In genomic region chr11:108424889-108425591, GRCm38 (mm10) we compare ENCODE assay signal across 8 mouse cellular contexts. TPM values are rescaled to one million over a fixed set of nuclear protein-coding genes. Genes with fewer than 3 reads are reported as not detected.
DNase-seq lines count a peak whose midpoint lies in the region; ATAC-seq and TF ChIP-seq lines count a peak whose summit lies in the region.

Cep112 (plus strand) TSS chr11:108425192.

- peak; percentile 96 for ATAC-seq in forebrain, embryonic 12.5 days (ENCODE audit: low FRiP score)
- peak; percentile 98 for ATAC-seq in heart, postnatal 0 days (ENCODE audit: insufficient read depth, low read depth)
- ATAC-seq in liver, embryonic 16.5 days (ENCODE audit: low read depth), result peak; percentile 93
- ATAC-seq in neural tube, embryonic 13.5 days (ENCODE audit: low read depth), result peak; percentile 97

- H3K4me3 ChIP-seq in E14TG2a.4 (replicated peaks; ENCODE audit: low read length), result peak within 1 kb of the TSS; percentile 87
- peak within 1 kb of the TSS; percentile 65 for H3K4me3 ChIP-seq in forebrain, embryonic 12.5 days (replicated peaks)
- peak within 1 kb of the TSS; percentile 79 for H3K4me3 ChIP-seq in heart, postnatal 0 days (ENCODE audit: low read depth, low read length)
- peak within 1 kb of the TSS; percentile 63 for H3K4me3 ChIP-seq in liver, embryonic 16.5 days (ENCODE audit: low read depth, low read length)
- peak within 1 kb of the TSS; percentile 69 for H3K4me3 ChIP-seq in neural tube, embryonic 13.5 days
- H3K4me3 ChIP-seq in testis, adult 2 months (ENCODE audit: control insufficient read depth, low read depth, low read length), result peak within 1 kb of the TSS; percentile 89

- H3K27ac ChIP-seq in forebrain, embryonic 12.5 days, result peak within 1 kb of the TSS; percentile 75
- peak within 1 kb of the TSS; percentile 46 for H3K27ac ChIP-seq in heart, postnatal 0 days (ENCODE audit: low read depth)
- no peak within 1 kb of the TSS for H3K27ac ChIP-seq in liver, embryonic 16.5 days (ENCODE audit: low read length)
- peak within 1 kb of the TSS; percentile 68 for H3K27ac ChIP-seq in neural tube, embryonic 13.5 days (replicated peaks)
- H3K27ac ChIP-seq in testis, adult 2 months (ENCODE audit: control insufficient read depth, insufficient read depth, low read depth, low read length), result peak within 1 kb of the TSS; percentile 77

- peak within 1 kb of the TSS; percentile 76 for H3K9ac ChIP-seq in forebrain, embryonic 12.5 days
- peak within 1 kb of the TSS; percentile 79 for H3K9ac ChIP-seq in heart, postnatal 0 days (replicated peaks; ENCODE audit: low read depth, low read length)
- H3K9ac ChIP-seq in liver, embryonic 16.5 days (ENCODE audit: low read depth, low read length), result peak within 1 kb of the TSS; percentile 59
- H3K9ac ChIP-seq in neural tube, embryonic 13.5 days, result peak within 1 kb of the TSS; percentile 74

- H3K27me3 ChIP-seq in E14TG2a.4 (ENCODE audit: insufficient read depth, low read length), result peaks cover 8% of the 10 kb centered on the region; the same call in 1 of the 2 replicates
- H3K27me3 ChIP-seq in forebrain, embryonic 12.5 days, result 0 out of 2 replicates have a peak, but pooled peaks cover 5% of the 10 kb centered on the region
- H3K27me3 ChIP-seq in heart, postnatal 0 days (ENCODE audit: control insufficient read depth, insufficient read depth, low read length), result no peaks in the 10 kb centered on the region
- peaks cover 16% of the 10 kb centered on the region for H3K27me3 ChIP-seq in liver, embryonic 16.5 days (ENCODE audit: control insufficient read depth, insufficient read depth, low read depth, low read length)
- H3K27me3 ChIP-seq in neural tube, embryonic 13.5 days, result peaks cover 10% of the 10 kb centered on the region
- H3K27me3 ChIP-seq in testis, adult 2 months (ENCODE audit: control insufficient read depth, insufficient read depth, low read length), result no peaks in the 10 kb centered on the region

- no peaks in the 10 kb centered on the region for H3K36me3 ChIP-seq in E14TG2a.4 (ENCODE audit: insufficient read depth, low read length)
- H3K36me3 ChIP-seq in forebrain, embryonic 12.5 days (replicated peaks), result no peaks in the 10 kb centered on the region
- H3K36me3 ChIP-seq in heart, postnatal 0 days (replicated peaks; ENCODE audit: control insufficient read depth, insufficient read depth, low read length), result no peaks in the 10 kb centered on the region
- H3K36me3 ChIP-seq in liver, embryonic 16.5 days (ENCODE audit: control insufficient read depth, insufficient read depth), result no peaks in the 10 kb centered on the region
- no peaks in the 10 kb centered on the region for H3K36me3 ChIP-seq in neural tube, embryonic 13.5 days
- H3K36me3 ChIP-seq in testis, adult 2 months (ENCODE audit: control insufficient read depth, insufficient read depth, low read length), result no peaks in the 10 kb centered on the region

- no peaks in the 10 kb centered on the region for H3K9me3 ChIP-seq in E14TG2a.4 (ENCODE audit: low read length)
- H3K9me3 ChIP-seq in forebrain, embryonic 12.5 days, result no peaks in the 10 kb centered on the region
- no peaks in the 10 kb centered on the region for H3K9me3 ChIP-seq in heart, postnatal 0 days (replicated peaks; ENCODE audit: control insufficient read depth, low read length)
- no peaks in the 10 kb centered on the region for H3K9me3 ChIP-seq in liver, embryonic 16.5 days (replicated peaks; ENCODE audit: control insufficient read depth, low read length)
- H3K9me3 ChIP-seq in neural tube, embryonic 13.5 days, result no peaks in the 10 kb centered on the region

- DNase-seq in c-Kit-positive CD71-positive TER-119-positive erythroid progenitor cells, embryonic 14.5 days (ENCODE audit: low spot score), result peak; percentile 82
- peak; percentile 99 for DNase-seq in heart, postnatal 0 days (ENCODE audit: low spot score)
- DNase-seq in kidney, postnatal 4 days, result peak; percentile 98 to 99

- no peak for TF ChIP-seq CTCF in E14TG2a.4 (conservative IDR thresholded peaks at IDR 0.05; ENCODE audit: low read length)
- TF ChIP-seq CTCF in heart, postnatal 0 days (IDR thresholded peaks at IDR 0.05; ENCODE audit: low read depth), result no peak
- TF ChIP-seq CTCF in testis, adult 2 months (IDR thresholded peaks at IDR 0.05; ENCODE audit: control insufficient read depth, insufficient read depth, insufficient replicate concordance, low read depth, low read length), result no peak

- H3K4me2 ChIP-seq in forebrain, embryonic 12.5 days, result peak within 1 kb of the TSS; percentile 64
- peak within 1 kb of the TSS; percentile 90 for H3K4me2 ChIP-seq in heart, postnatal 0 days (ENCODE audit: low read depth, low read length)
- H3K4me2 ChIP-seq in liver, embryonic 16.5 days (ENCODE audit: low read depth, low read length), result peak within 1 kb of the TSS; percentile 65
- H3K4me2 ChIP-seq in neural tube, embryonic 13.5 days, result peak within 1 kb of the TSS; percentile 81

- TF ChIP-seq EP300 in heart, postnatal 0 days (IDR thresholded peaks at IDR 0.05; ENCODE audit: low read depth), result no peak

- H3K4me1 ChIP-seq in E14TG2a.4 (replicated peaks; ENCODE audit: low read depth, low read length), result peaks cover 49% of the 10 kb centered on the region
- H3K4me1 ChIP-seq in forebrain, embryonic 12.5 days, result peaks cover 30% of the 10 kb centered on the region
- no peaks in the 10 kb centered on the region for H3K4me1 ChIP-seq in heart, postnatal 0 days (ENCODE audit: control insufficient read depth, insufficient read depth)
- H3K4me1 ChIP-seq in liver, embryonic 16.5 days (ENCODE audit: control insufficient read depth, low read depth, low read length), result peaks cover 3% of the 10 kb centered on the region; the same call in 1 of the 2 replicates
- peaks cover 20% of the 10 kb centered on the region for H3K4me1 ChIP-seq in neural tube, embryonic 13.5 days (replicated peaks)
- H3K4me1 ChIP-seq in testis, adult 2 months (ENCODE audit: control insufficient read depth, insufficient read depth, low read length), result peaks cover 5% of the 10 kb centered on the region

- peak; percentile 81 for TF ChIP-seq POLR2A in testis, adult 2 months (IDR thresholded peaks at IDR 0.05; ENCODE audit: control insufficient read depth, low read depth, low read length)

- under 1% methylated on average over 61 of the region's 61 CpGs for WGBS in forebrain, embryonic 12.5 days
- WGBS in heart, postnatal 0 days, result under 1% methylated on average over 61 of the region's 61 CpGs
- WGBS in liver, embryonic 16.5 days (ENCODE audit: insufficient replicate concordance), result under 1% methylated on average over 60 of the region's 61 CpGs
- under 1% methylated on average over 61 of the region's 61 CpGs for WGBS in neural tube, embryonic 13.5 days

RNA-seq across cellular contexts. Expression of gene Cep112, which starts in this region (rescaled TPM):
- polyA plus RNA-seq in forebrain, embryonic 12.5 days (2016; fragmentation: Nextera tagmentation; extraction: Ambion mirVana), result 18.6 and 22.4 TPM in 2 replicates
- 0.46 and 1.2 TPM in 2 replicates for total RNA-seq in heart, postnatal 0 days (2014; rRNA removed; ENCODE audit: low replicate concordance)
- polyA plus RNA-seq in heart, postnatal 0 days (2015; fragmentation: Nextera tagmentation; extraction: Ambion mirVana), result 5.0 and 5.8 TPM in 2 replicates
- polyA plus RNA-seq in liver, embryonic 16.5 days (2015; fragmentation: Nextera tagmentation; extraction: Ambion mirVana), result 0.96 and 1.1 TPM in 2 replicates
- polyA plus RNA-seq in neural tube, embryonic 13.5 days (2015; fragmentation: Nextera tagmentation; extraction: Ambion mirVana), result 6.1 and 9.5 TPM in 2 replicates
- 120 and 127 TPM in 2 replicates for polyA plus RNA-seq in testis, adult 2 months (2012; rRNA removed)
